Mouse (Mus musculus) heart, postnatal 4 days (tissue): ENCODE measurements around the gene Ccdc134. TPM values are rescaled to one million over a fixed set of nuclear protein-coding genes. Genes with fewer than 3 reads are reported as not detected.

Source experiments
- DNase-seq: peaks from one replicate; pipeline ENCODE4 v3.0.0; 2021
- total RNA-seq, 2 experiments: library from RNA; stranded (reverse); gene quantifications; 2 replicates each; pipeline ENCODE4 v1.2.3; 2021

Ccdc134 gene
- total RNA-seq, 2 experiments from 2014 or later, result 6.1 to 8.3 TPM

- DNase-seq, result no peak
These were observed 43.0 kb downstream of the Ccdc134 start for GRCm38 (mm10) chr15:82170437-82171377.

GRCm38 (mm10) chr15:82172648-82173047 is 44.9 kb downstream of the Ccdc134 start:
- DNase-seq, result no peak

- no peak for DNase-seq
These were observed 47.4 kb downstream of the Ccdc134 start for GRCm38 (mm10) chr15:82175091-82175490.

- no peak for DNase-seq
These were observed 50.1 kb downstream of the Ccdc134 start for GRCm38 (mm10) chr15:82177743-82178290.

- no peak for DNase-seq
These were observed 53.4 kb downstream of the Ccdc134 start for GRCm38 (mm10) chr15:82181131-82181530.

- DNase-seq, result no peak
These were observed 54.6 kb downstream of the Ccdc134 start for GRCm38 (mm10) chr15:82182311-82182710.

- DNase-seq, result no peak
These were observed 55.9 kb downstream of the Ccdc134 start for GRCm38 (mm10) chr15:82183596-82183995.

- no peak for DNase-seq
These were observed 56.5 kb downstream of the Ccdc134 start for GRCm38 (mm10) chr15:82184183-82184582.

GRCm38 (mm10) chr15:82184656-82185055 is 56.9 kb downstream of the Ccdc134 start:
- DNase-seq, result no peak

GRCm38 (mm10) chr15:82185062-82185783 is 57.5 kb downstream of the Ccdc134 start:
- no peak for DNase-seq

GRCm38 (mm10) chr15:82186131-82186530 is 58.4 kb downstream of the Ccdc134 start:
- peak; percentile 67 for DNase-seq

GRCm38 (mm10) chr15:82186931-82187330 is 59.2 kb downstream of the Ccdc134 start:
- DNase-seq, result no peak

- no peak for DNase-seq
These were observed 59.7 kb downstream of the Ccdc134 start for GRCm38 (mm10) chr15:82187401-82187800.

- no peak for DNase-seq
These were observed 60.2 kb downstream of the Ccdc134 start for GRCm38 (mm10) chr15:82187924-82188323.

- peak; percentile 58 for DNase-seq
These were observed 60.9 kb downstream of the Ccdc134 start for GRCm38 (mm10) chr15:82188481-82189240.

Other genes with a start within 250 kb of the Ccdc134 start
- 1 to 10 TPM; 7.9 to 9.1 TPM for gene Polr3h, start 201.7 kb upstream of the Ccdc134 start, total RNA-seq
- gene Csdc2, start 191.2 kb upstream of the Ccdc134 start, total RNA-seq, result 1 to 10 TPM; 6.3 to 8.8 TPM
- gene Pmm1, start 167.0 kb upstream of the Ccdc134 start, total RNA-seq, result 10 to 100 TPM; 21.1 to 22.2 TPM
- not detected for gene 1700029P11Rik, start 147.4 kb upstream of the Ccdc134 start, total RNA-seq
- gene Xrcc6, start 140.1 kb upstream of the Ccdc134 start, total RNA-seq, result 10 to 100 TPM; 26.6 to 27.4 TPM
- 10 to 100 TPM; 27.1 to 27.4 TPM for gene Desi1, start 94.1 kb upstream of the Ccdc134 start, total RNA-seq
- gene Snu13, start 80.3 kb upstream of the Ccdc134 start, total RNA-seq, result 10 to 100 TPM; 63.4 to 69.5 TPM
- gene 4930407I10Rik, start 68.8 kb upstream of the Ccdc134 start, total RNA-seq, result not detected
- not detected for gene Mei1, start 57.9 kb upstream of the Ccdc134 start, total RNA-seq
- 10 to 100 TPM; 79.0 to 84.5 TPM for gene Srebf2, start 19.3 kb downstream of the Ccdc134 start, total RNA-seq
- under 1 TPM; 0.52 to 0.95 TPM for gene Shisa8, start 84.9 kb downstream of the Ccdc134 start, total RNA-seq
- gene Tnfrsf13c, start 96.4 kb downstream of the Ccdc134 start, total RNA-seq, result under 1 TPM; 0.36 to 0.41 TPM
- gene Cenpm, start 116.8 kb downstream of the Ccdc134 start, total RNA-seq, result 10 to 100 TPM; 23.8 to 24.7 TPM
- gene 1500009C09Rik, start 124.5 kb downstream of the Ccdc134 start, total RNA-seq, result not detected
- 1 to 10 TPM; 1.3 to 1.9 TPM for gene Sept3, start 147.0 kb downstream of the Ccdc134 start, total RNA-seq
- under 1 TPM; 0.43 TPM for gene Wbp2nl, start 171.0 kb downstream of the Ccdc134 start, total RNA-seq
- 10 to 100 TPM; 40.0 to 41.1 TPM for gene Naga, start 211.0 kb downstream of the Ccdc134 start, total RNA-seq
- 1 to 10 TPM; 3.7 to 4.8 TPM for gene Pheta2, start 211.0 kb downstream of the Ccdc134 start, total RNA-seq
- 100 to 1,000 TPM; 176 to 206 TPM for gene Smdt1, start 211.0 kb downstream of the Ccdc134 start, total RNA-seq
- 100 to 1,000 TPM; 438 to 494 TPM for gene Ndufa6, start 226.4 kb downstream of the Ccdc134 start, total RNA-seq